Mouse (Mus musculus) MEL-GATA-1-ER (cell line): Measurements from ENCODE around the gene Dgkz.

Experiments
- DNase-seq: peaks from one replicate; pipeline ENCODE4 v3.0.0-alpha.2; 2012; ENCODE audit warnings: low read depth; ENCODE audit errors: extremely low read depth

The Dgkz gene

DNA sequence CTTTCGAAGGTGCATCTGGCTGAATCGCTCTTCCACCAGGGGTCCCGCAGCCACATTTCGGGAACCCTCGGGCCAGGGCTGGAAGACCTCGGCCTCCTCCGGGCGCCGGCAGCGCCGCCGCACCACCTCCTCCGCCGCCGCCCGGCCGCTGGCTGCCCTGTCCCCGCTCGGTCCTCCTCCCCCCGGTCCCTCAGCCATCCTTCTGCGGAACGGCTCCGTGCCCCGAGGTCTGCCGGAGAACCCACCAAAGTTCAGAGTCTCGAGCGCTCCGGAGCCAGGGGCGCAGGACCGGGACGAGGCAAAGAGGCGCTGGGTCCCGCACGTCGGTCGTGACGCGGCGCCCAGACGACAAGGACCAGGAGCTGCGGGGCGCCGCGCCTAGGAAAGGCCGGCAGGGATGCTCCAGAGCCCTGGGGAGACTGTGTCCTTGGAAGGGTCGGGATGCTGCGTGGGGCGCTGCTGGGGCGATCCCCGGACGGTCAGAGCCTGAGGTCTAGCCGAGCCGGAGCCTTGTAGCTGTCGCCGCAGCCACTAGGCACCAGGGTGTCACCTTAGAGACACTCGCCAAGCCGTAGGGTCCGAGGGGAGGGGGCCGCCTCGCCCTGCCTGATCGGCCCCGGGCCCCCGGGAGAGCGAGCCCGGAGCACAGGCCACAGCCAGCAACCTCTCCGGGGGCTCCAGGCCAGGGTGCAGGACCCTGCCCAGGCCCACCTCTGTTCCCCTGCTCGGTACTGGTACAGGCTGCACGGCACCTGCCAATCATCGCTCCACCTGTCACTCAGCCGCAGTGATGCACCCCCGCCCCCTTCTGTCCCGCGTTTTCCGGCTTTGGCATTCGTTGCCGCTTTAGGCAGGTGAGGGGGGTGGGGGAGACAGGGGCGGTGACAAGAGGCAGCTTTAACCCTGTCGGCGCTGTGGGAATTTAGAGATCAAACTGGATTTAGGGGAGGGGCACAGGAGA, at the start of gene Dgkz:
Dgkz (minus strand) TSS at position 284 of the 961 bp plus-strand sequence.
- DNase-seq, result no peak

- no peak for DNase-seq
Measured at GRCm38 (mm10) chr2:92025202-92025601, 49.5 kb upstream of the Dgkz start.

DNA sequence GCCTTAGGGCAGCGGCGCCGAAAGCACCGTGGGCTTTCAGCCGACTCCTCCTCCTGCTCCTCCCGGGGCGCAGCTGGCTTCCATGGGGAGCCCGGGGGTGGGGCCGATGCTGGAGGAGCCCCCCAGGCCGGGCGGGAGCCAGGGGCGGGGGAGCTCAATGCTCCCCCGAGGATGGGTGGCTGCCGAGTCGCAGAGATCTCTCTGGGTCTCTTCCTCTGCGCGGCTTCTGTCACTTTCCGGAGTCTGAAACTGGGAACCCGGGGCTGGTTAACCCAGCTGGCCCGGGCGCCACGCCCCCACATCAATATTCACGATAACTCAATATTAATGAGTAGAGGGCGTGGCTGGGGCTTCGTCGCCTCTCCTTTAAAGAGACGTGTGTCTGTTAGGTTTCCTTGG, 48.6 kb upstream of the Dgkz start, which contains the start of gene Creb3l1:
Creb3l1 (minus strand) TSS at position 229 of the 399 bp plus-strand sequence.
- peak; percentile 55 for DNase-seq

GRCm38 (mm10) chr2:92023362-92024273, 48.0 kb upstream of the Dgkz start:
- peak; percentile 56 for DNase-seq

DNA sequence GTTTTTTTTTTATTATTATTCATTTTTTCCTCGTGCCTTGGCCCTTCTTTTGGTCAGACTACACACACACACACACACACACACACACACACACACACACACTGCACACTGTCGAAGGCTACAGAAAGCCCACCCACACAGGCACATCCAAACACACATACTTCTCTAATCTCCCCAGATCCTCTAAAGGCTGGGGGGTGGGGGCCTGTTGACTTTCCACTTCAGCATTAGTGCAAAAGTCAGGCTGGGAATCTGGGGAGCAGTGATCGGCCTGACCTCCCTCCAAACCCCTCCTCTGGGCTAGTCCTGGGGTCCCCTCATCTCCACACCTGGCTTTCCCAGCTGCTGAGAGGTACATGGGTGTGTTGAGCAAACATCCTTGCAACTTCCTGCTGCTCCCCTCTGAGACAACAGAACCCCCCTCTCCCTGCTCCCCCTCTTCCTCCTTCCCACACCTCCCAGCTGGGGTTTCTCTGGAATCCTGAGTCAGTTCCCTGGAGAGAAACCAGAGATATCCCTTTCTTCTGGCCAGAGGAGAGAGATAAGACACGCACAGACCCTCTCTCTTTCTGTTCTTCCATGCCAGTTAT, 45.1 kb upstream of the Dgkz start:
- no peak for DNase-seq

DNA sequence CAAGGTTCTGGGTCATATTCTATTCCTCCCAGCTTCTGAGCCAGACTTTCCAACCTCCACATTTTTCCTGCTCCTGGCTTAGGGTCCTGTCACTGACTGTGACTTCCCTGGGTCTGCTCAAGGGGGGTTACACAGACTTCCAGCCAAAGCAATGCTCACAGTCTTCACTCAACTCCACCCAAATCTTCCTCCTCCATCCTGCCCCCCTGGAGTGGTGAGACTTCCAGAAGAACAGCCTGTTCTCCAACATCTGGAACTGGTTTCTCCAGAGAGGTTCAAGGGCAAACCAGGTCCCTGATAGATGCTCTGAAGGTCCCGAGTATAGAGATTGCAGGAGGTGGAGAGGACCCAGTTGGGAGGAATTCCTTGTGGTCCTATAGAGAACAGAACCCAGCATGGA, 41.8 kb upstream of the Dgkz start:
- DNase-seq, result no peak

DNA sequence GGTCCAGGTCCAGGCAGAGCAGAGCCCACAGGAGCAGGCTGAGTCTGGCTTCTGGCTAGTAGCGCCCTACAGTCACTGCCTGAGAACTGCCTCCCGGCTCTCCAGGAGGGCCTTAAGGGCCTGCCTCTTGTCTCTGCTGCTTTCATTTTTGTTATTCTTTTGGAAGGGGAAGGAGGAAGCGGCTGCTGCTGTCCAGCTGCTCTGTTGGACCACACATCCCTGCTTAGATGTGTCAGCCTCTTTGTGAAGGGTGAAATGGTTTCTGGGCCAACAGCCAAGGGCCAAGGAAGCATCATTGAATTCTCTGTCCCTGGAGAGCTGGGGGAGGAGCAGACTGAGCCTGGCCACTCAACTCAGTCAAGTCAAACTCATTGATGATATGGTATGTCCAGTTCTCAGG, 41.3 kb upstream of the Dgkz start:
- no peak for DNase-seq

DNA sequence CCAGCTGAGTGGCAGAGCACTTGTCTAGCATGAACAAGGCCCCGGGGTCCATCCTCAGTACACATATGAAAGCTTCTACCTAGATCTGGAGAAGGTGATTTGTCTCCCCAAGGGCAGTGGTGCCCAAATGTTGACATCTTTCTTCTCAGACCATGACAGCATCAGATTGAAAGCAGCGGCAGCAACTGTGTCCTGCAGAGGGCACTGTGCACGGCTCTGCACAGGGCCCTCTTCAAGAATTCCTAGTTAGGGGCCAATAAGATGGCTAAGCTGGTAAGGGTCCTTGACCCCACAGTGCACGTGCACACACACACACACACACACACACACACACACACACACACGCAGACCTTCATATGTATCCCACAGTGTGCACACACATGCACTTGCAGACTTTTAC, 39.2 kb upstream of the Dgkz start:
- no peak for DNase-seq

DNA sequence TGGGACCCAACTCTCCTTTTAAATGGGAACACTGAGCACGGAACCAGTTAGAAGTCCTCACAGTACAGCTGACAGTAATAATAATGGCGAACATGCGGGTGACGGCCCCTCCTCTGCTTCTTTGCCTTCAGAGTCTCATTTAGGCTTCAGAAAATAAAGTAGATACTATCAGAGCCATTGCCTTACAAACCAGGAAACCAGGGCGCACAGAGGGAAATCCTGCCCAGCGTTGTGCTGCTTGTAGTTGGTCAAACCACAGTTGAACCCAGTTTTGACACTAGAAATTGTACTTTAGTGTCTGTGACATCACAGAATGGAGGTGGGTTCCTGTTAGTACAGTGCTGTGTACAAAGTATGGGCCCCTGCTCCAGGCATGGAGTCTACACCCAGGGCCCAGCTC, 38.6 kb upstream of the Dgkz start:
- DNase-seq, result no peak

- no peak for DNase-seq
Measured at GRCm38 (mm10) chr2:92012768-92013445, 37.2 kb upstream of the Dgkz start.

DNA sequence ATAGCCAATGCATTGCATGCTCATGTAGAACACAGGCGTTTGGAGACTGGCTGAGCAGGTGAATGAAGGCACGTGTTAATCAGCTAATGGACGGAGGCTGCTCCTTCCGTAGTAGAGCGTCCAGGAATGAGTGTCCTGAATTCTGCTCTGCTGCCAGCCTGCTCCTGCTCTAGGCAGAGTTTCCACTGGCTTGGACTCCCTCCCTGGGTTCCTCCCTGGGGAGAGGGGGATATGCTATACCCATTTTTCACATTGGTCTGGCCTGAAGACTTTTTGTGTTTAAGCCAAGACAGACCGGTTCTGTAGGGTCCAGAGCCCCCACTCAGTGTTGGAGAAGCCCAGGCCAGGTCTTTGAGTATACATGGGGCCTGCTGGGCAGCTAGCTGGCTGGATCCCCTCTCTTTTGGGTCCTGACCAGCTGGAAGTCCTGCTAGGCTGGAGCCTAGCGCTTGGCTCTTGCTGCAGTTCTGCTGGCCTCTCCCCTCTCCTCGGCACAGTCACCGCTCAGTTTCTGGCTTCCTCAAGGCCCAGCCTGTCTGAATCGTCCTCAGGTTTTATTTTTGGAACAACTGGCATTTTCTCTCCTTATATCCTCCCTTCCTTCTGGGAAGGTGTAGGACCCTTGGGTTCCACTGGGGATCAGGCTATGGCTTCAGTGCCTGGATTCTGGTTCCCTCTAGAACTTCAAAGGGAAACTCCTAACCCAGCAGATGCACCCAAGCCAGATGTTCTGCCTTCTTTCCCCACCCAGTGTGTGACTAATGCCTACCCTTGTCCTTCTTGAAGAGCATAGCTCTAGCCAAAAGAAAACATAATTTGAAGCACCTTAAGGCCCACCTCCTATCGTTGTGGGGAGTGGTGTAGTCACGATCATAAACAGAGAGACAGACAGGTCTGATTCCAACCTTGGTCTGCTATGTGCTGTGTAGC, 36.0 kb upstream of the Dgkz start:
- no peak for DNase-seq

- DNase-seq, result no peak
Measured at GRCm38 (mm10) chr2:92008623-92009404, 33.1 kb upstream of the Dgkz start.

DNA sequence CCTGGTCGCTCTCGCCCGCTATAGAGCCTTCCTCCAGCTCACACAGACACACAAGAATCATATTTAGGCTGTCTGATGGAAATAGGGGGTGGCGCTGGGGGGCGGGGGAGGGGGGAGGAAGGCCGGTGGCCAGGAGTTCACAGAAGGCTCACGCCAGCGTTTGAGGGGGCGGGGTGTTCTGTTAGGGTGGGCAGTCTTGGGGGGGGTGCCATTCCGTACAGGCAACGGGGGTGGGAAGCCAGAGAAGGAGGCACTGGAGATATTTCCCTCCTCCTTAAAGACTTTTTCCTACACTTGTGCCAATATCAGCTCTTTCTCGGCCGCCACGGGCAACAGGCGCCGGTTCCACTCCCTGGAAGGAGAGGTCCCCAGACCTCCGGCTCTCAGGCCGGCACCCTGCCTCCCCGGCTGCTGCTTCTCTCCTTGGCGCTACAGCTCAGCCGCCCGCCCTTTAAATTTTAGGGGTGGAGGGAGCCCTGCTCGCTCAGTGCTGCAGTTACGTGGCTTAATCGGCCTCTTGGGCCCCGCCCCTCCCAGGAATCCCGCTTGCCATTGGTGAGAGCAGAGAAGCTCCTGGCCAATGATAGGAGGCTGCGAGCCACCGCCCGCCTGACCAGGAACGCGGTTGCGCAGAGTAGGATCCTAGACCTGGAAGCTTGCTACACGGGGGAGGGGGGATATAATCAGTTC, 32.4 kb upstream of the Dgkz start:
- peak; percentile 94 for DNase-seq

- no peak for DNase-seq
Measured at GRCm38 (mm10) chr2:92006983-92007921, 31.6 kb upstream of the Dgkz start.

- no peak for DNase-seq
Measured at GRCm38 (mm10) chr2:92006491-92006890, 30.8 kb upstream of the Dgkz start.

GRCm38 (mm10) chr2:92004617-92005016, 29.0 kb upstream of the Dgkz start:
- DNase-seq, result no peak

GRCm38 (mm10) chr2:91997905-91998608, 22.4 kb upstream of the Dgkz start:
- no peak for DNase-seq
